Mouse (Mus musculus): Measurements from ENCODE around the gene Cyp46a1.

Gene Cyp46a1

DNA sequence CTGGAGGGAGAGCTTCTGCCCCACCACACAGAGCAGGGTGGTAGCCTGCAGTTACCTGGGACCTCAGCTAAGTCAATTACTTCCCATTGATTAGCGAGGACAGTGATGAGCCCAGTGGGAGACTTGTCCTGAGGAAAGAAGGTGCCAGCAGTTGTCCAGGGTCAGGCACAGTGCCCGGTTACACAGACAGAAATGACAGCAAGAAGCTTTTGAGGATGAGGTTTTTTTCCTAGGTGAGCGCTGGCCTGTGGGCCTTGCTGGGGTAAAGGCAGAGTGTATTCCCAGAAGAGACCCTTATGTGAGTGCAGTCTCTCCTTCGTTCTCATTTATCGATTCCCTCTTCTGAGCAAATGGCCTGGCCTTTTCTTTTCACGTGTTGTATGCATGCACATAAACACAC, 17.5 kb upstream of the Cyp46a1 start:
- Histone ChIP-seq H3K4me1 (replicated peaks; ENCODE audit: low read depth, low read length) (peaks cover 69% of the 10 kb centered on the region), H3K9me3 (ENCODE audit: low read length) (no peaks in the 10 kb centered on the region), H3K4me3 (replicated peaks; ENCODE audit: low read length) (no peak overlapping the region), H3K36me3 (ENCODE audit: insufficient read depth, low read length) (no peaks in the 10 kb centered on the region), H3K27me3 (ENCODE audit: insufficient read depth, low read length) (peaks cover 83% of the 10 kb centered on the region)
- TF ChIP-seq POU5F1 (IDR thresholded peaks at IDR 0.05; ENCODE audit: borderline replicate concordance, low read length) (no peak), CTCF (conservative IDR thresholded peaks at IDR 0.05; ENCODE audit: low read length) (no peak), NANOG (IDR thresholded peaks at IDR 0.05; ENCODE audit: borderline replicate concordance, low read length) (no peak)

DNA sequence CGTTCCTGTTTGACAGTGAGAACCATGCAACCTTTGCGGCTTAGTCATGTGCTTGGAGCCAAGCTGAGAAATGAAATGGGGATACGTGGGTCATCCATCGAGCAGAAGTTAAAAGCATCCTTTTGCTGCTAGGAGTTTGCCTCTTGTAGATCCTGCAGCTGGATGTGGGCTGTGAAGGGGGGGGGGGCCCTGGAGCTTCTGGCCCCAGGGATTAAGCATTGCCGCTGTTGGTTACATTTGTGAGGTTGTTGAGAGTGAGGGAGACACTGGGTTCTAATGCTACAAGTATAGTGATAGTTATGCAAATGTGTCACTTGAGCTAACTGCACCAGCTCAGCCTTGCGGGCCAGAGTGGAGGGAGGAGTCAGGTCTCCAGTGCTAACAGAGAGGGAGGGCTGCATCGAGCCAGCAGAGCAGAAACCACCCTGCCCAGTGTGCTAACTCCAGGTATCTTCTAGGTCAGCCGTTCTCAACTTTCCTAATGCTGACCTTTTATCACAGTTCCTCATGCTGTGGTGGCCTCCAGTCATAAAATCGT, 16.9 kb upstream of the Cyp46a1 start:
- no peak for TF ChIP-seq NANOG (IDR thresholded peaks at IDR 0.05; ENCODE audit: borderline replicate concordance, low read length)
- TF ChIP-seq CTCF (conservative IDR thresholded peaks at IDR 0.05; ENCODE audit: low read length) = no peak
- TF ChIP-seq POU5F1 (IDR thresholded peaks at IDR 0.05; ENCODE audit: borderline replicate concordance, low read length) = peak; percentile 20; the same call in 1 of the 2 replicates
- peaks cover 66% of the 10 kb centered on the region for H3K4me1 ChIP-seq (replicated peaks; ENCODE audit: low read depth, low read length)

DNA sequence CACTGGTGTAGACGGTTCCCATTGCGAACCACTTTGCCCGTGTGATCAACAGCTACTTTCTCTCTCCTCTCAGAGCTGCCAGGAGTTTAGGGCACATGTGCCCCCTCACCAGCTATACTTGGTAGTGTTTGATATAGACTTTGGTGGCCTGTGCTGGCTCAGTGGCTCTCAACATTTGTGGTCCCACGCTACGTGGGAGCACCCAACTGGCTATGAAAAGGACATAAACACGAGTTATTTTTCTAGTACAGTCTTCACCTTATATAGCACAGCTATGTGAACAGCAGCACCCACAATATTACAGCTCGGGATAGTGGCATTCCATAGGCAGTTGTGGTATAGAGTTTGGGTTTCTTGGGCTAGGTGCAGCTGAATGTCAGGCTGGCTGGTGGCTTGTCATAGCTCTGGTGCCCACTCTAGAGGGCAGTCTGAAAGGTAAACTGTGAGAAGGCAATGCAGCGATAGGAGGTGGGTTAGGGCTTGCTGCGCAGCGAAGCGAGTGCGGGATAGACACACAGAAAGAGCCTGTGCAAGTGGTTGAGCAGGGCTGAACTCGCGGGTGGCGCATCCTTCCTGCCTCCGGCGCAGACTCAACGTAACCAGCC, 16.3 kb upstream of the Cyp46a1 start:
- TF ChIP-seq POU5F1 (IDR thresholded peaks at IDR 0.05; ENCODE audit: borderline replicate concordance, low read length) (no peak), NANOG (IDR thresholded peaks at IDR 0.05; ENCODE audit: borderline replicate concordance, low read length) (no peak), CTCF (conservative IDR thresholded peaks at IDR 0.05; ENCODE audit: low read length) (no peak)
- no peaks in the 10 kb centered on the region for H3K9me3 ChIP-seq (ENCODE audit: low read length)
- peaks cover 63% of the 10 kb centered on the region for H3K4me1 ChIP-seq (replicated peaks; ENCODE audit: low read depth, low read length)
- peak overlapping the region; percentile 67 for H3K4me3 ChIP-seq (replicated peaks; ENCODE audit: low read length)
- peaks cover 83% of the 10 kb centered on the region for H3K27me3 ChIP-seq (ENCODE audit: insufficient read depth, low read length)
- H3K36me3 ChIP-seq (ENCODE audit: insufficient read depth, low read length) = no peaks in the 10 kb centered on the region

More for the DNA sequence above, 16.9 kb upstream of the Cyp46a1 start:
- Histone ChIP-seq H3K9me3 (ENCODE audit: low read length) (no peaks in the 10 kb centered on the region), H3K4me3 (replicated peaks; ENCODE audit: low read length) (0 out of 2 replicates have a peak overlapping the region, but pooled peaks have one; percentile 67), H3K36me3 (ENCODE audit: insufficient read depth, low read length) (no peaks in the 10 kb centered on the region), H3K27me3 (ENCODE audit: insufficient read depth, low read length) (peaks cover 83% of the 10 kb centered on the region)

DNA sequence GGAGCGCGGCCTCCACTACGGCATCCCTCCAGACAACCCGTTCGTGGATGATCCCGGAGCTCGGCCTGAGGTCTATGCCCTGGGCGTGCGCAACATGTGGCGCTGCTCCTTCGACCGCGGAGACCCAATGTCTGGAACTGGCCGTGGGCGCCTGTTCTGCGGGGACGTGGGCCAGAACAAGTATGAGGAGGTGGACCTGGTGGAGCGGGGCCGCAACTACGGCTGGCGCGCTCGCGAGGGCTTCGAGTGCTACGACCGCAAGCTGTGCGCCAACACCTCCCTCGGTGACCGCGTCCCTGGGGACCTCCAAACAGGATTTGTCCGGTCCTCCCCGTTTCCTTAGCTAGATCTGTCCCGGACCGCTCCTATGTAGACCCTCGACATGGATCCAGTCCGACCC, 15.7 kb upstream of the Cyp46a1 start:
- peak overlapping the region; percentile 67 for H3K4me3 ChIP-seq (replicated peaks; ENCODE audit: low read length)
- TF ChIP-seq NANOG (IDR thresholded peaks at IDR 0.05; ENCODE audit: borderline replicate concordance, low read length) = no peak
- TF ChIP-seq CTCF (conservative IDR thresholded peaks at IDR 0.05; ENCODE audit: low read length) = no peak
- no peak for TF ChIP-seq POU5F1 (IDR thresholded peaks at IDR 0.05; ENCODE audit: borderline replicate concordance, low read length)

DNA sequence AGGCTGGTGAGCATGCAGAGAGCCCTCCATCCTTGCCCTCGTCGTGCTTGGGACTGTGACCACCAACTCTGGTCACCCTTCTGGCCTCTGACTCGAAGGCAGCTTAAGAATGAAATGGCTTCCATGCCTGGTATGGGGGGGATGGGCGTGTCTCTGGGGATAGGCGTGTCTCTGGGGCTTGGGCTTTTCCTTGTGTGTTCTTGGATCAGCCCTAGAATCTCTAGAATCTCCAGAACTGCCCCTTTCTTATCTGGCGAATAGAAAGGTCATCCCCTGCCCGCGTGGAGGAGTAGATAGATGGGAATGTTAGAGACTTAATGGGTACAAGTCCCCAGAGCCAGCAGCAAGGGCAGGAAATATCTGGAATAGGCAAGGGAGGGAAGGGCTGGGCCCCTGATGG, 14.1 kb upstream of the Cyp46a1 start:
- TF ChIP-seq POU5F1 (IDR thresholded peaks at IDR 0.05; ENCODE audit: borderline replicate concordance, low read length) (no peak), CTCF (conservative IDR thresholded peaks at IDR 0.05; ENCODE audit: low read length) (no peak)
- Histone ChIP-seq H3K36me3 (ENCODE audit: insufficient read depth, low read length) (no peaks in the 10 kb centered on the region), H3K27me3 (ENCODE audit: insufficient read depth, low read length) (peaks cover 80% of the 10 kb centered on the region), H3K4me3 (replicated peaks; ENCODE audit: low read length) (peak overlapping the region; percentile 20; the same call in 1 of the 2 replicates), H3K4me1 (replicated peaks; ENCODE audit: low read depth, low read length) (peaks cover 63% of the 10 kb centered on the region), H3K9me3 (ENCODE audit: low read length) (no peaks in the 10 kb centered on the region)

More for the DNA sequence above, 15.7 kb upstream of the Cyp46a1 start:
- H3K9me3 ChIP-seq (ENCODE audit: low read length) = no peaks in the 10 kb centered on the region
- peaks cover 63% of the 10 kb centered on the region for H3K4me1 ChIP-seq (replicated peaks; ENCODE audit: low read depth, low read length)
- no peaks in the 10 kb centered on the region for H3K36me3 ChIP-seq (ENCODE audit: insufficient read depth, low read length)
- H3K27me3 ChIP-seq (ENCODE audit: insufficient read depth, low read length) = peaks cover 84% of the 10 kb centered on the region

DNA sequence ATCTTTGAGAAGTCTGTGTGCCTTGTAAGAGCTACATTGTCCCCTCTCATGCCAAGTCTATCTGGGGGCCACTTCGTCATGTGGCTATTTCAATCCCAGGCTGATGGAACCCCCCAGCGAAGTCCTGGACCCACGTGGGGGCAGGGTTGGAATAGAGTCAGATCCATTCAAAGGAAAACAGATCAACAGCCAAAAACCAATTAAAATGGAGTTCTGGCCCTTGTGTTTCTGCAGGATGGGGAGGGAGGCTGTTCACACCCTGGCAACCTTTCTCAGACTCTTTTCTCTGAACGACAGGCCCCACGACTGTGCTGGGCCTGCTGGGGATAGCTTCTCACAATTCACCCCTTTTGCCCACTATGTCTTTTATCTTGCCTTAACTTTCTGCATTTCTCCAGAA, 7.8 kb upstream of the Cyp46a1 start:
- TF ChIP-seq POU5F1 (IDR thresholded peaks at IDR 0.05; ENCODE audit: borderline replicate concordance, low read length) (no peak), CTCF (conservative IDR thresholded peaks at IDR 0.05; ENCODE audit: low read length) (no peak), NANOG (IDR thresholded peaks at IDR 0.05; ENCODE audit: borderline replicate concordance, low read length) (no peak)
- Histone ChIP-seq H3K4me3 (replicated peaks; ENCODE audit: low read length) (no peak overlapping the region), H3K4me1 (replicated peaks; ENCODE audit: low read depth, low read length) (peaks cover 21% of the 10 kb centered on the region), H3K27me3 (ENCODE audit: insufficient read depth, low read length) (peaks cover 88% of the 10 kb centered on the region), H3K36me3 (ENCODE audit: insufficient read depth, low read length) (no peaks in the 10 kb centered on the region), H3K9me3 (ENCODE audit: low read length) (no peaks in the 10 kb centered on the region)

DNA sequence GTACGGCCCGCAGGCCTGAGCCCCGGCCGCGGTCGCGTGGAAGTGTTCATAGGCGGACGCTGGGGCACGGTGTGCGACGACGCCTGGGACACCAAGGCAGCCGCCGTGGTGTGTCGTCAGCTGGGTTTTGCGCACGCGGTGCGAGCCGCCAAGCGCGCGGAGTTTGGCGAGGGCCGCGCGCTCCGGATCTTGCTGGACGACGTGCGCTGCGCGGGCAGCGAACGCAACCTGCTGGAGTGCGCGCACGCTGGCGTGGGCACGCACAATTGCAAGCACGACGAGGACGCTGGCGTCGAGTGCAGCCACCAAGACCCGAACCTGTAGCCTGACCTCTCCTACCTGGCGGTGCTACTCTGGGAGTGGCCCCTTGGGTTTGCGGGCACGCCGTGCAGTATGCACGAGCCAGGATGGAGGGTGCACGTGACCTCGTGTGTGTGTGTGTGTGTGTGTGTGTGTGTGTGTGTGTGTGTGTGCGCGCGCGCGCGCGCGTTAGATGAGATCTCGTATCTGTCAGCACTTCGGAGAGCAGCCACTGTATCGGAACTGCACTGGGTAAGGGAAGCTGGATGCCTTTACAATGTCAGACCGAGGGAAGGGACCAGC, 6.2 kb upstream of the Cyp46a1 start:
- Histone ChIP-seq H3K4me1 (replicated peaks; ENCODE audit: low read depth, low read length) (peaks cover 18% of the 10 kb centered on the region), H3K27me3 (ENCODE audit: insufficient read depth, low read length) (peaks cover 89% of the 10 kb centered on the region), H3K9me3 (ENCODE audit: low read length) (no peaks in the 10 kb centered on the region), H3K36me3 (ENCODE audit: insufficient read depth, low read length) (no peaks in the 10 kb centered on the region), H3K4me3 (replicated peaks; ENCODE audit: low read length) (peak overlapping the region; percentile 76)
- TF ChIP-seq CTCF (conservative IDR thresholded peaks at IDR 0.05; ENCODE audit: low read length) = no peak
- no peak for TF ChIP-seq NANOG (IDR thresholded peaks at IDR 0.05; ENCODE audit: borderline replicate concordance, low read length)
- no peak for TF ChIP-seq POU5F1 (IDR thresholded peaks at IDR 0.05; ENCODE audit: borderline replicate concordance, low read length)

DNA sequence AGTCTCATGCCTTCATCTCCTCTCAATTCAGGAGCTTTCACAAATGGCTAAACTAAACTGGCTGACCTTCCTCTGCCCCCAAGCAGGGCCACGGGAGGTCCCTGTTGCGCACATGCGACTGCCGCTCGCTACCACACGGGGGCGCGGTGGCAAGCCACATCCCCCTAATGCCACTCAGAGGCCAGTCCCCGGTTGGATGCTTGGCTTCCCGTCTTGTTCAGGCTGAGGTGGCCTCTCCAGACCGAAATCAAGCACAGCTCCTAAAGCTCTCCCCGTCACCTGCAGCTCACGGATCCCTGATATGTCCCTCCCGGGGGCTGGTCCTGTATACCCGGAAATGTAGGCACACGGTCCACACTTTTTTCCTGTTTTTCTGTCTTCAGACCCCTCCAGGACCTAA, 1.1 kb upstream of the Cyp46a1 start:
- Histone ChIP-seq H3K4me1 (replicated peaks; ENCODE audit: low read depth, low read length) (peaks cover 24% of the 10 kb centered on the region), H3K27me3 (ENCODE audit: insufficient read depth, low read length) (peaks cover 90% of the 10 kb centered on the region), H3K9me3 (ENCODE audit: low read length) (no peaks in the 10 kb centered on the region), H3K4me3 (replicated peaks; ENCODE audit: low read length) (peak overlapping the region; percentile 74), H3K36me3 (ENCODE audit: insufficient read depth, low read length) (no peaks in the 10 kb centered on the region)
- TF ChIP-seq POU5F1 (IDR thresholded peaks at IDR 0.05; ENCODE audit: borderline replicate concordance, low read length) (no peak), CTCF (conservative IDR thresholded peaks at IDR 0.05; ENCODE audit: low read length) (peak; percentile 88)
